Mouse (Mus musculus): ENCODE results near the gene Lonp1.

DNA sequence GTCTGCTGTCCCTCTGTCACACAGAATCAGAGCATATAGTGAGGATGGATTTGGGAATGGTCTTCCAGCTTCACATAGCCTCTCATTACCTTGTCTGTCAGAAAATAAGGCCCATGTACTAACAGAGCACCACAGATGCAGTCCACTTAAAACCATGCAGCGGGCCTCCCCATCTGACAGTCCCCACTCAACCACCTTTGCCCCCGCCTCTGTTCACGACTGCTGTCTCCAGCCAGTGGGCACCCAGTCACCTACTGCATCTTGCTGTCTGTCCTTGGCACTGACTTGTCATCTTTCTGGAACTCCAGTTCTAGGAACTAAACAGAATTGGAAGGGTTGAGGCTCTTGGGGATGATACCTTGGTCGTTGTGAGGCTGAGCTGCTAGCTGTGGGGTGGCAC is 37.8 kb downstream of the Lonp1 start:
- TF ChIP-seq CTCF (IDR thresholded peaks at IDR 0.05; ENCODE audit: control insufficient read depth, insufficient read depth, insufficient read length) (no peak), USF1 (IDR thresholded peaks at IDR 0.05; ENCODE audit: low read depth) (no peak), MAX (IDR thresholded peaks at IDR 0.05) (no peak)
